Mouse (Mus musculus): ENCODE data around the gene Il5ra. TPM values are rescaled to one million over a fixed set of nuclear protein-coding genes. Genes with fewer than 3 reads are reported as not detected.

Il5ra gene
- not detected in 2 replicates for polyA plus RNA-seq (2015; fragmentation: Nextera tagmentation; extraction: Ambion mirVana)

DNA sequence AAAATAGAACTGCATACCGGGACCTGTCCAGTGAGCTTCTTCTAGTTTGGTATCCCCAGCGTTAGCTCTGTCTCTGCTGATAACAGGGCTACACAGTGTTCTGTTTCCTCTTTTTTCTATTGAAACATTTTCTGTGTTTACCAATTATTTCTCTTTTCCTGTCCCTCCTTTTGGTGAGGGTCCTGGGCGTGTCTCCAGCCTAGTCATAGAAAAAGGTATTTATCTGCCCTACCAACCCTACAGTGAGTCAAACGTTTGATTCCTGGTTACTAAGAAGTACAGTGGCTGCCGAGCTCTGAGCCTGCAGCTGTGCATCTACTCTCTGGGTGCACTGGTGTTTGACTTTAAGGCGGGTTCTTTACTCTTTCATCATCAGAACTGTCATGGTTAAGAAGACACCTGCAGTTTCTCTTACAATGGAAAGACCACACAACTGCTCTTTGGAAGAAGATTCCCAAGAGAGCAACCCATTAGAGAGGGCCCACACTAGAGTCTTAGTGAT is at the start of gene Il5ra:
Gene Il5ra (minus strand): TSS at position 151 of the 502 bp plus-strand sequence.
- Histone ChIP-seq H3K27ac (replicated peaks) (no peak within 1 kb of the TSS), H3K27me3 (ENCODE audit: control insufficient read depth, insufficient read depth, low read length) (no peaks in the 10 kb centered on the region), H3K9me3 (ENCODE audit: control insufficient read depth, low read length) (no peaks in the 10 kb centered on the region), H3K9ac (ENCODE audit: low read length) (no peak within 1 kb of the TSS), H3K4me1 (replicated peaks; ENCODE audit: control insufficient read depth, insufficient read depth) (no peaks in the 10 kb centered on the region), H3K4me2 (replicated peaks; ENCODE audit: low read depth) (no peak within 1 kb of the TSS), H3K4me3 (ENCODE audit: low read depth, low read length) (no peak within 1 kb of the TSS), H3K36me3 (ENCODE audit: control insufficient read depth, insufficient read depth, low read length) (no peaks in the 10 kb centered on the region)
- DNase-seq (ENCODE audit: low spot score): no peak
- ATAC-seq (ENCODE audit: low FRiP score, low TSS enrichment): no peak
- TF ChIP-seq EP300 (optimal IDR thresholded peaks at IDR 0.05) (no peak), CTCF (IDR thresholded peaks at IDR 0.05; ENCODE audit: low read depth) (no peak)
- 38% methylated on average over 6 of the region's 6 CpGs for WGBS

- Histone ChIP-seq H3K4me2 (replicated peaks; ENCODE audit: low read depth) (no peak overlapping the region), H3K27me3 (ENCODE audit: control insufficient read depth, insufficient read depth, low read length) (no peaks in the 10 kb centered on the region), H3K9ac (ENCODE audit: low read length) (no peak overlapping the region), H3K27ac (replicated peaks) (no peak overlapping the region), H3K4me1 (replicated peaks; ENCODE audit: control insufficient read depth, insufficient read depth) (0 out of 2 replicates have a peak, but pooled peaks cover 3% of the 10 kb centered on the region), H3K4me3 (ENCODE audit: low read depth, low read length) (no peak overlapping the region), H3K9me3 (ENCODE audit: control insufficient read depth, low read length) (no peaks in the 10 kb centered on the region), H3K36me3 (ENCODE audit: control insufficient read depth, insufficient read depth, low read length) (peaks cover 6% of the 10 kb centered on the region)
- 89% methylated on average over 13 of the region's 13 CpGs for WGBS
- DNase-seq (ENCODE audit: low spot score) (no peak), ATAC-seq (ENCODE audit: low FRiP score, low TSS enrichment) (no peak)
- no peak for TF ChIP-seq EP300 (optimal IDR thresholded peaks at IDR 0.05)
- no peak for TF ChIP-seq CTCF (IDR thresholded peaks at IDR 0.05; ENCODE audit: low read depth)
These were observed 45.4 kb upstream of the Il5ra start for GRCm38 (mm10) chr6:106794094-106794814.

- H3K27ac ChIP-seq (replicated peaks): no peak overlapping the region
- no peak for TF ChIP-seq EP300 (optimal IDR thresholded peaks at IDR 0.05)
- H3K9me3 ChIP-seq (ENCODE audit: control insufficient read depth, low read length): no peaks in the 10 kb centered on the region
- DNase-seq (ENCODE audit: low spot score) (no peak), ATAC-seq (ENCODE audit: low FRiP score, low TSS enrichment) (no peak)
- H3K36me3 ChIP-seq (ENCODE audit: control insufficient read depth, insufficient read depth, low read length): peaks cover 6% of the 10 kb centered on the region
- H3K4me1 ChIP-seq (replicated peaks; ENCODE audit: control insufficient read depth, insufficient read depth): no peaks in the 10 kb centered on the region
- no peak overlapping the region for H3K4me2 ChIP-seq (replicated peaks; ENCODE audit: low read depth)
- WGBS: 93% methylated on average over 10 of the region's 10 CpGs
- no peaks in the 10 kb centered on the region for H3K27me3 ChIP-seq (ENCODE audit: control insufficient read depth, insufficient read depth, low read length)
- H3K4me3 ChIP-seq (ENCODE audit: low read depth, low read length): no peak overlapping the region
- no peak overlapping the region for H3K9ac ChIP-seq (ENCODE audit: low read length)
These were observed 44.8 kb upstream of the Il5ra start for GRCm38 (mm10) chr6:106793621-106794020.

GRCm38 (mm10) chr6:106793088-106793487 is 44.3 kb upstream of the Il5ra start:
- H3K9ac ChIP-seq (ENCODE audit: low read length): no peak overlapping the region
- no peak overlapping the region for H3K4me2 ChIP-seq (replicated peaks; ENCODE audit: low read depth)
- no peaks in the 10 kb centered on the region for H3K4me1 ChIP-seq (replicated peaks; ENCODE audit: control insufficient read depth, insufficient read depth)
- peaks cover 10% of the 10 kb centered on the region for H3K36me3 ChIP-seq (ENCODE audit: control insufficient read depth, insufficient read depth, low read length)
- H3K27ac ChIP-seq (replicated peaks): no peak overlapping the region
- no peaks in the 10 kb centered on the region for H3K27me3 ChIP-seq (ENCODE audit: control insufficient read depth, insufficient read depth, low read length)
- no peak for DNase-seq (ENCODE audit: low spot score)
- WGBS: 89% methylated on average over 7 of the region's 7 CpGs
- no peak for TF ChIP-seq EP300 (optimal IDR thresholded peaks at IDR 0.05)
- no peak for TF ChIP-seq CTCF (IDR thresholded peaks at IDR 0.05; ENCODE audit: low read depth)
- H3K9me3 ChIP-seq (ENCODE audit: control insufficient read depth, low read length): no peaks in the 10 kb centered on the region
- ATAC-seq (ENCODE audit: low FRiP score, low TSS enrichment): no peak
- no peak overlapping the region for H3K4me3 ChIP-seq (ENCODE audit: low read depth, low read length)

DNA sequence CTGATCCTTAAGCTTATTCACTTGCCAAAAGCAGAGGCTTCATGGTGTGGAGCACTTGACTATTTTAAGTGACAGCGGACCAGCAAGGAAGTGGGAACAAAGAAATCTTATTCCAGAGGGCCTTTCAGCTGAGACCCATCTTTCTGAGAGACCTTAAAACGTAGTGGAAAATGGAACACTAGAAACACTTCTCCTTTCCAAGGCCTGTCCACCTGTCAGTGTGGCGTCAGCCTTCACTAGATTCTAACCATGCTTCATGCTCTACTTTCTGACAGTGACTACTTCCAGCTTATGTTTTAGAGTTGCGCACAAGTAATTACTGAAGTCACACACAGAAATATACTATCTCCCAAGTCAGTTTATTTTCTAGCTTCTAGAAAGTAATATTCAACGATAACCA is 43.6 kb upstream of the Il5ra start:
- H3K4me2 ChIP-seq (replicated peaks; ENCODE audit: low read depth): no peak overlapping the region
- no peak overlapping the region for H3K27ac ChIP-seq (replicated peaks)
- H3K4me1 ChIP-seq (replicated peaks; ENCODE audit: control insufficient read depth, insufficient read depth): no peaks in the 10 kb centered on the region
- DNase-seq (ENCODE audit: low spot score): no peak
- TF ChIP-seq EP300 (optimal IDR thresholded peaks at IDR 0.05) (no peak), CTCF (IDR thresholded peaks at IDR 0.05; ENCODE audit: low read depth) (no peak)
- H3K9ac ChIP-seq (ENCODE audit: low read length): no peak overlapping the region
- ATAC-seq (ENCODE audit: low FRiP score, low TSS enrichment): no peak
- H3K9me3 ChIP-seq (ENCODE audit: control insufficient read depth, low read length): no peaks in the 10 kb centered on the region
- peaks cover 10% of the 10 kb centered on the region for H3K36me3 ChIP-seq (ENCODE audit: control insufficient read depth, insufficient read depth, low read length)
- 93% methylated on average over 5 of the region's 5 CpGs for WGBS
- H3K4me3 ChIP-seq (ENCODE audit: low read depth, low read length): no peak overlapping the region
- no peaks in the 10 kb centered on the region for H3K27me3 ChIP-seq (ENCODE audit: control insufficient read depth, insufficient read depth, low read length)

DNA sequence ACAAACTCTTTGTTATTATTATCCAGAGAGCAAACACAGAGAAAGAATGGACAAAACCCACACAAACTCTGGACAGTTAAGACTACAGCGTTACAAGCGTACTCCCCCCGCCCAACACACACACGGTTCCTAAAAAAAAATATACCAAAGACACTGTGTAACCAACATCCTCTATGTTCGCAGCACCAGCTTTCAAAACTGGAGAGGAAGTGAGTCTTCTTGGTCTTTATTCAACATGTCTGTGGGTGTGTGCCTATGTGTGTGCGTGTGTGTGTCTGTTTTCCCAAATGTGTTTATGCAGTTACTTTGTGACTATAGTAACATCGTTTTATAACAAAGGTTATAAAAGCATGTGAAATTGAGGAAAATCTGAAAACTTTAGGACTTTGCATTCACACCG is 42.6 kb upstream of the Il5ra start:
- Histone ChIP-seq H3K9ac (ENCODE audit: low read length) (no peak overlapping the region), H3K4me1 (replicated peaks; ENCODE audit: control insufficient read depth, insufficient read depth) (no peaks in the 10 kb centered on the region), H3K9me3 (ENCODE audit: control insufficient read depth, low read length) (no peaks in the 10 kb centered on the region), H3K4me2 (replicated peaks; ENCODE audit: low read depth) (no peak overlapping the region), H3K27ac (replicated peaks) (no peak overlapping the region), H3K4me3 (ENCODE audit: low read depth, low read length) (no peak overlapping the region), H3K27me3 (ENCODE audit: control insufficient read depth, insufficient read depth, low read length) (no peaks in the 10 kb centered on the region), H3K36me3 (ENCODE audit: control insufficient read depth, insufficient read depth, low read length) (peaks cover 14% of the 10 kb centered on the region)
- DNase-seq (ENCODE audit: low spot score) (no peak), ATAC-seq (ENCODE audit: low FRiP score, low TSS enrichment) (no peak)
- WGBS: 86% methylated on average over 8 of the region's 8 CpGs
- no peak for TF ChIP-seq CTCF (IDR thresholded peaks at IDR 0.05; ENCODE audit: low read depth)
- TF ChIP-seq EP300 (optimal IDR thresholded peaks at IDR 0.05): no peak

Data from stomach, postnatal 0 days (tissue).